Mouse (Mus musculus): ENCODE measurements at regions not wholly inside any gene's neighbourhood (a gene's known extent, or its start where the extent isn't known, plus 50 kb on each side); places are given as distances from the start of the nearest gene placed in this dataset.

- no peak for TF ChIP-seq CTCF (IDR thresholded peaks at IDR 0.05; ENCODE audit: extremely low read depth, insufficient read length, insufficient replicate concordance, low read depth, low read length)
- TF ChIP-seq POLR2A (IDR thresholded peaks at IDR 0.05; ENCODE audit: low read depth, low read length): no peak
Measured at GRCm38 (mm10) chr6:47391014-47391802, 62.0 kb upstream of the Cul1 start.

Data from small intestine, adult 2 months (tissue).